Mouse (Mus musculus) G1E (cell line): Measurements from ENCODE around the gene Inpp5a. TPM values are rescaled to one million over a fixed set of nuclear protein-coding genes. Genes with fewer than 3 reads are reported as not detected.

Experiments used
- ATAC-seq: 2 replicates; pipeline ENCODE4 v1.8.0; 2016; ENCODE audit warnings: mild to moderate bottlenecking; ENCODE audit not compliant: insufficient number of reproducible peaks, poor library complexity, low FRiP score, severe bottlenecking; ENCODE audit errors: extremely low read depth
- DNase-seq: peaks from one replicate; pipeline ENCODE4 v3.0.0; 2012; ENCODE audit warnings: low spot score
- H3K27me3 ChIP-seq: 2 replicates; pipeline ENCODE4 v1.6.1; 2012; ENCODE audit warnings: mild to moderate bottlenecking, low read length, inconsistent platforms; ENCODE audit not compliant: insufficient read depth
- H3K36me3 ChIP-seq: replicated peaks from 2 replicates; pipeline ENCODE3; 2012; ENCODE audit warnings: mild to moderate bottlenecking, inconsistent platforms
- H3K4me1 ChIP-seq: 2 replicates; pipeline ENCODE4 v1.6.1; 2012; ENCODE audit warnings: low read depth, low read length, inconsistent platforms, mixed read lengths; ENCODE audit not compliant: insufficient read depth
- H3K4me3 ChIP-seq: 2 replicates; pipeline ENCODE4 v1.5.1; 2012; ENCODE audit warnings: low read depth, mild to moderate bottlenecking, inconsistent platforms, low read length, moderate library complexity, mixed read lengths
- H3K9me3 ChIP-seq: replicated peaks from 2 replicates; pipeline ENCODE4 v1.6.1; 2012; ENCODE audit warnings: inconsistent platforms
- CTCF ChIP-seq: IDR thresholded peaks from 2 replicates; pipeline ENCODE4 v1.5.1; 2012; ENCODE audit warnings: low read depth, low read length, inconsistent platforms, mixed read lengths
- GATA1 ChIP-seq: IDR thresholded peaks from 2 replicates; pipeline ENCODE4 v1.6.1; 2012; ENCODE audit warnings: borderline replicate concordance, low read length, inconsistent platforms, mixed read lengths
- GATA2 ChIP-seq: IDR thresholded peaks from 2 replicates; pipeline ENCODE4 v1.6.1; 2012; ENCODE audit warnings: low read depth, low read length, inconsistent platforms, borderline replicate concordance
- POLR2AphosphoS5 ChIP-seq: IDR thresholded peaks from 2 replicates; pipeline ENCODE4 v1.6.1; 2012; ENCODE audit warnings: low read depth, low read length, inconsistent platforms; ENCODE audit not compliant: insufficient replicate concordance
- TAL1 ChIP-seq: conservative IDR thresholded peaks from 2 replicates; pipeline ENCODE4 v1.6.1; 2012; ENCODE audit warnings: low read depth, low read length, inconsistent platforms, mixed read lengths
- polyA plus RNA-seq: library from polyadenylated mRNA; stranded (reverse); fragments of >175 nt; gene quantifications from 2 replicates; pipeline ENCODE4 v1.2.3, GENCODE M21; 2012
- total RNA-seq, 2 experiments: library from RNA; stranded (forward) in 1 of 2; stranded (reverse) in 1 of 2; fragments of 200-1000 nt in 1 of 2; fragments of >200 nt in 1 of 2; fragmentation: Nextera tagmentation in 1 of 2; gene quantifications; 2 replicates each; pipeline ENCODE4 v1.2.3; 2014 to 2017

Gene Inpp5a
- total and polyA plus RNA-seq, 3 experiments, result 1.2 to 5.6 (median 2.5) TPM

DNA sequence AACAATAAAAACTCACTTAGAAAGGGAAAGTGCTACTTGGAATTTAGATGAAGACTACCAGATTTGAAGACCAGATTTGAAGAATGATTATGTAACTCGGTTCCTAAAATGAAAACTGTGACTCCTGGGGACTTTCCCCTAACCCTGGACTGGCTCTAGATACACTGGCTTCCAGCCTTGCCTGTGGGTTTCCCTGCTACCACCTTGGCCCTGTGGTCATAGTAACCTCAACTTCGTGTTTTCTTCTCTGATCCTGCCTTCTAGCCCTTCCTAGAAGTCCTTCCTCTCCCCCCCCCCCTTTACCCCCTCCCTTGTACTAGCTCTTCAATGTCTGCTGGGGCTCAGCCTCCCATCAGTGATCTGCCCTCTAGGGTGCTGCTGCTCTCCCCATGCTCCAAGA, 87.8 kb downstream of the Inpp5a start:
- DNase-seq, result no peak
- no peak for TF ChIP-seq GATA2
- TF ChIP-seq POLR2AphosphoS5, result no peak
- no peak for TF ChIP-seq GATA1
- no peak for TF ChIP-seq TAL1
- no peak for TF ChIP-seq CTCF
- H3K4me1 ChIP-seq, result no peaks in the 10 kb centered on the region
- no peaks in the 10 kb centered on the region for H3K27me3 ChIP-seq
- no peaks in the 10 kb centered on the region for H3K36me3 ChIP-seq
- no peak for ATAC-seq
- peaks cover 42% of the 10 kb centered on the region for H3K9me3 ChIP-seq
- no peak overlapping the region for H3K4me3 ChIP-seq

DNA sequence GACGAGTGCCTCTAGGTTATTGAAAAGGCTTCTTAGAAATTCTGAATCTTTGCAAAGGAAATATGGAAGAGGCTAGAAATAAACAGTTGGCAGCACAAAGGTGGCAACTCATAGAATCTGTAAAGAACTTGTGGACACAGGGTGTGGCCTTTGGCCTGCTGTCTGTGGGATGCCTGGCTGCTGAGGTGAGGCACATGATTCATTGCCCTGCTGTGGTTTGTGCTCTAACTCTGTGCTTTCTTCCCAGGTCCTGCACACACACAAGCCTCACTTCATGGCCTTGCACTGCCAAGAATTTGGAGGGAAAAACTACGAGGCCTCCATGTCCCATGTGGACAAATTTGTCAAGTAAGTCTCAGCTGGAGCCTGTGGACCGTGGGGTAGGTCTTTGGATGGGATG, 88.8 kb downstream of the Inpp5a start:
- no peaks in the 10 kb centered on the region for H3K27me3 ChIP-seq
- DNase-seq (no peak), ATAC-seq (no peak)
- H3K9me3 ChIP-seq, result peaks cover 45% of the 10 kb centered on the region
- H3K4me3 ChIP-seq, result no peak overlapping the region
- no peaks in the 10 kb centered on the region for H3K36me3 ChIP-seq
- H3K4me1 ChIP-seq, result no peaks in the 10 kb centered on the region
- no peak for TF ChIP-seq CTCF

DNA sequence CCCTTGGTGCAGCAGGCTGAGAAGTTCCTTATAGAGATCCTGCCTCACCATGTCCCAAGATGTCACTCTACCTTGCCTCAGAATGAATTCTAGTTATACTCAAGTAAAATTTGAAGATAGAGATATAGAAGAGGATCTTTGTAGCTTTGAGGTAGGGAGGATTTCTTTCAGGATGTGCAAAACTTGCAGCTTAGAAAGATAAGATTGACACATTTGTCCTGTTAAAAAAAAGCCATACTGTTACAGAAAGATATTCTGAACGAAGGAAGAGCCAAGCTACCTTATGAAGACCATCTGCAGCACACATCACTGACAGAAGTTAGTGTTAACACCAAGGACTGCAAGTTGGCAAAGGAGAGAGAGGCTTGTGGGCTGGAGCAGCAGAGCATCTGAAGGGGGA, 90.2 kb downstream of the Inpp5a start:
- TF ChIP-seq POLR2AphosphoS5, result no peak
- no peak overlapping the region for H3K4me3 ChIP-seq
- H3K27me3 ChIP-seq, result no peaks in the 10 kb centered on the region
- H3K36me3 ChIP-seq, result no peaks in the 10 kb centered on the region
- H3K4me1 ChIP-seq, result no peaks in the 10 kb centered on the region
- DNase-seq (no peak), ATAC-seq (no peak)
- peaks cover 47% of the 10 kb centered on the region for H3K9me3 ChIP-seq

DNA sequence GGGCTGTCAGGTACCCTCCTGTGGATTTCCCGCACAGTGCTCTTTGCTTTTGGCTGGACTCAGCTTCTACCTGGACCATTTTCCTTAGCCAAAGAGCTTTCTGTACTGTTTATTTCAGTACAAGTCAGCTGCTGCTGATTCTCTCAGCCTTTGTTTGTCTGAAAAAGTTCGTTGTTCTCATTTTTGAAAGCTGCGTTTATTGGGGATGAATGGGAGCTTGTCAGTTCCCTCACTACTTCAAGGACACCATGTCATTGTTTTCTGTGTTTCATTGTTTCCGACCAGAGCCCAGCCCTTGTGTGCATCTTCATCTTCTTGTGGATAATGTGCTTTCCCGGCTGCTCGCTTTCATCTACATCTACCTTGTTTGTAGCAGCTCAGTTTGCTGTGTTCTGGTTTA, 90.7 kb downstream of the Inpp5a start:
- ATAC-seq (no peak), DNase-seq (no peak)
- no peaks in the 10 kb centered on the region for H3K27me3 ChIP-seq
- H3K4me3 ChIP-seq, result no peak overlapping the region
- H3K9me3 ChIP-seq, result peaks cover 50% of the 10 kb centered on the region
- no peaks in the 10 kb centered on the region for H3K4me1 ChIP-seq
- no peaks in the 10 kb centered on the region for H3K36me3 ChIP-seq
- TF ChIP-seq TAL1 (no peak), GATA1 (no peak)

DNA sequence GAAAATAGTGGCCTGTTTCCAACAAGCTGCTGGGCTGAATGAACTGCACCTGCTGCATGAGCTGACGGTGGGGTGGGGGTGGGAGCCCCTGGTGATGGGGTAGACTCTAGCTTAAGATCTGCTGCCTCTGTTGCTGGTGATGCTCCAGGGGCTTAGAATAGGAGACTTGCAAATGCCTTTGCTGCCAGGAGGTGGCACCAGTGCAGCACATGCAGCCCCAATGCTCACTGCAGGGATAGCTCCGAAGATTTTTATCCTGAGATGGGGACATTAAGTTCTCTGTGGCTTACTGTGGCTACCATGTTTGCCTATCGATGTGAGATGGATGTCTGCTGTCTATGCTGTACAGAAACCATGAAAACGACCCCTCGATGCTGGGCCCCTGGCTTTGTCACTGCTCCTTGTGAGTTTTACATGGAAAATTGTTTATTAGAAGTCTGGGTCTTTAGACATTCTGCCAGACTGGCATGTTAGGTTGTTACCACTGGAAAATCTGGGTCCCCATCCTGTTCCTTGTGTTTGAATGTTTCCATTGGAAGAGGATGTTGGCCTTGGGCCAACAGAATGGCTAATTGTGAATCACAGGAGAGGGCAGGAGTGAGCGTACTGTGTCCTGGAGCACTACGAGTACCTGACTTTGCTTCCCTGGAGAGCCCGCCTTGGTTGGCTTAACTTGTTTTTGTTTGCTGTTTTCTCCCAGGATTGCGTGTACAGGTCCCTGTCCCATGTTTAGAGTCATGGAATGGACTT, 95.5 kb downstream of the Inpp5a start:
- Histone ChIP-seq H3K27me3 (no peaks in the 10 kb centered on the region), H3K4me3 (no peak overlapping the region), H3K4me1 (no peaks in the 10 kb centered on the region), H3K36me3 (no peaks in the 10 kb centered on the region), H3K9me3 (peaks cover 46% of the 10 kb centered on the region)
- no peak for ATAC-seq
- peak; percentile 3 for DNase-seq
- no peak for TF ChIP-seq CTCF
- no peak for TF ChIP-seq TAL1
- TF ChIP-seq GATA2, result no peak

DNA sequence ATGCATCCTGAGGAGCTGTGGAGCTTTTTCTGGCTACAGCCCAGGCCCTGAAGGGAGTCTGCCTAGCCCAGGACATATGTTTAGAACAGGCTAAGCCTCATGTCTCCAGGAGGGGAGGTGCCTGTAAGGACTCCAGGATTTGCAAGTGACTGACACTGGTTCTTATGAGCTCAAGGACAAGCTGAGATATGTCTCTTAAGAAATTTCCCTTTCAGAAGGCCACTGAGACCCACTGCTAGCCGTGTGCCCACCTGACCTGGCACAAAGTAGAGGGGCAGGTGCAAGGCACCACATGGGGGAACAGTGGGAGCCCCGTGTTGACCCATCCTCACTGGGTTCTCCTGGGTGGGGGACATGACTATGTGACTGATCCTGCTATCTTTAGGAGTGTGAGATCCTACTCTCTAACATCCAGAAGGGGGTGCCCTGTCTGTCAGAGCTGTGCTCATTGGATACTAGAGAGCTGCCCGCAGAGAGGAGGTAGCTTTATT, 100.9 kb downstream of the Inpp5a start:
- H3K4me3 ChIP-seq, result no peak overlapping the region
- no peaks in the 10 kb centered on the region for H3K27me3 ChIP-seq
- no peak for TF ChIP-seq CTCF
- no peak for TF ChIP-seq TAL1
- no peak for TF ChIP-seq GATA1
- TF ChIP-seq GATA2, result no peak
- TF ChIP-seq POLR2AphosphoS5, result no peak
- no peaks in the 10 kb centered on the region for H3K36me3 ChIP-seq
- H3K9me3 ChIP-seq, result peaks cover 57% of the 10 kb centered on the region
- no peaks in the 10 kb centered on the region for H3K4me1 ChIP-seq
- no peak for DNase-seq
- ATAC-seq, result no peak

DNA sequence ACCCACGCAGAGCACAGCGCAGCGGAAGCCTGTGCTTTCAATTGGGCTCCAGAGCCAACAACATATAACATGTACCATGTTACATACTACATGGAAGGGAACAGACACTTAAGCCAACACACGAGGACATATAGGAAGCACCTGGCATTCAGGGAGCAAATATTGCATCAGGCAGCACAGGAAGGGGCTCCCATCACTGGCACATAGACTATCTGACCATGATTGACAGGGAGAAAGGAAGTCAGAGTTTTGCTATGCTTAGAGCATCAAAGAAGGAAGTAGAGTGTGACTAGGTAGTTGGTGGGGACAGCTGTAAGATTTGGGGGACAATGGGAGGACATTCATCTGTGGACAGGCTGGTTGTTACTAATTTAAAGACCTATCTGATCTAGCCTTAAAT, 103.4 kb downstream of the Inpp5a start:
- DNase-seq (no peak), ATAC-seq (no peak)
- no peak for TF ChIP-seq TAL1
- no peak for TF ChIP-seq GATA1
- TF ChIP-seq GATA2, result no peak
- TF ChIP-seq CTCF, result no peak
- TF ChIP-seq POLR2AphosphoS5, result no peak
- Histone ChIP-seq H3K4me1 (no peaks in the 10 kb centered on the region), H3K27me3 (no peaks in the 10 kb centered on the region), H3K4me3 (no peak overlapping the region), H3K9me3 (peaks cover 48% of the 10 kb centered on the region), H3K36me3 (no peaks in the 10 kb centered on the region)
